Mouse (Mus musculus) layer of hippocampus, postnatal 10 days (tissue): Measurements from ENCODE around the gene Slc6a3. TPM values are rescaled to one million over a fixed set of nuclear protein-coding genes. Genes with fewer than 3 reads are reported as not detected.

ENCODE experiments used
- DNase-seq, 2 experiments: peaks; one replicate each; pipeline ENCODE4 v3.0.0; 2021; ENCODE audit warnings: low spot score in 2 of 2
- total RNA-seq, 2 experiments: library from RNA; stranded (reverse); gene quantifications; 2 replicates each; pipeline ENCODE4 v1.2.3; 2021

Gene Slc6a3
- total RNA-seq, 2 experiments from 2014 or later, result 0.30 to 0.56 TPM

DNA sequence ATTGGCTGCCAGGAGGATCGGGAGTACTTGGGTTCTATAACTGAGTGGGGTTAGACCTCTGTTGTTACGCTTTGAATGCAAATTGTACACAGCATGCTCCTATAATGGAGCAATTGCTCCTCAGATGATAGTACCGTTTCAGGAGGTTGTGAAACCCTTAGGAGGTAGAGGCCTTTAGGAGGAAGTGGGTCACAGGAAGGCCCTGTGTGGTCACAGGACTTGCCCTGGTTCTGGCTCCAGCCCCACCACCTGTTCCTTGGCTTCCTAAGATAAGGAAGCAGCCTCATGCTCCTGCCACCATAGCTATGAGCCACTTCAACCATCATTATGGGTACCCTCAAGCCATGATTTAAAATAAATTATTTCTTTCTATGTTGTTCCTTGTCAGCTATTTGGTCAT lies 54.9 kb downstream of the Slc6a3 start:
- DNase-seq, result no peak

DNA sequence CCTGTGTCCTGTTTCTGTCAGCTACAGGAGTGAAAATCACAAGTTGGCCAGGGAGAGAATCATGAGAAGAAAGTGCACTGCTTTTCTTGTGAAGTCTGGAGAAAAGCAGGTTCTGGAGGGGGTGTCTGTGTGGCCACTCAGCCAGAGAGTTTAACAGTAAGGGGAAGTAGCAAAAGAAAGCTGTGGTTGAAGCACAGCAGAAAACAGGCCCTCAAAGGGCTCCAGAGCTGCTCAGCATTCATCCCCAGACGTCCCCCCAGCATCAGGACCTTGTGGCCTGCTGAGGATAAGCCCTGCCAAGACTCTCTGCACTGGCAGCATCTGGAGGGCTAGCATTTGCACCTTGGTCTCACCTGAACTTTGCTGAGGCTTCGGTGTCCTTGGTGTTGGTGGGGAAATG lies 56.0 kb downstream of the Slc6a3 start:
- DNase-seq, result no peak

- no peak for DNase-seq
Observed at GRCm38 (mm10) chr13:73596276-73596675, 59.7 kb downstream of the Slc6a3 start.

DNA sequence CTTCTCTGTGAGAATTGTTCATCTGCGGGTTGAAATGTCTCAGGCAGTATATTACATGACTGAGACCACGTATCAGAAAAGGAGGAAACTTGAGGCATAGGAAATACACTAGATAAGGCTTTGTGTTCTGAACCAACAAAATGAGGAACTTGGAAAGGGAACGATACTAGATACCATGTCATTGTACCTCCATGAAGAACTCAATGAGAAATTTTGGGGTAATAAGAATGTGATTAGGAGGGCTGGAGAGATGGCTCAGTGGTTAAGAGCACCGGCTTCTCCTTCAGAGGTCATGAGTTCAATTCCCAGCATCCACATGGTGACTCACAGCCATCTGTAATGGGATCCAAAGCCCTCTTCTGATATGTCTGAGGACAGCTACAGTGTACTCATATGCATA lies 63.7 kb downstream of the Slc6a3 start:
- no peak for DNase-seq

GRCm38 (mm10) chr13:73603046-73603445 lies 66.5 kb downstream of the Slc6a3 start:
- no peak for DNase-seq

DNA sequence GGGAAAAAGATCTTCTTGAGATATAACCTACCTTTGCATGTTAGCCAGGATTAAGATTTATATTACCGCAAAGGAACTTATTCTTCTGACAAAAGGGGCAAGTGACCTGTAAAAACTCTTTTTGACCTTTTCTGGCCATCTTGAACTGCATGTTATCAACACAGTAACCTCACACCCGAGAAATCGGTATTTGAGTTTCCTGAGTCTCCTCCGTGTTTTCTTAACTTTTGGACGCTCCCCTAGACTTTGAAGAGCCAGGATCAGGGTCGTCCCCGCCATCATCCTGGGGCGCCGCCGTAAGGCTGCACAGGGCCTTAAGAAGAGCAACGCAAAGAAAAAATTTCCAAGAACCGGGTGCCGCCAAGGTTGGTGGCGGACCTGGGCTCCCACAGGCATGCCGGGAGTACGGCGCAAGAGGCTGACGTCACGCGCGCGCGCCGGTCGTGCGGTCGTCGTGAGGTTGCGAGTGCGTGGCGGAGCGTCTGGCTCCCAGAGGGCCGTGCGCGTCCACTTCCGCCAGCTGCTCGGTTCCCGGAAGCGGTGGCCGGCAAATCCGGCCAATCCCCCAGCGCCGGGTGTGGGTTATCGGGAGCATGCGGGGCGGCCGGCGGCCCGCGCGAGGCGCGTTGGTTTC lies 67.1 kb downstream of the Slc6a3 start, which contains the start of gene Clptm1l:
Gene Clptm1l, plus strand, starts transcription at position 485 of the 634 bp plus-strand sequence.
- peak; percentile 97 to 98 for DNase-seq

- DNase-seq, result no peak
Observed at GRCm38 (mm10) chr13:73604156-73604957, 67.8 kb downstream of the Slc6a3 start.

DNA sequence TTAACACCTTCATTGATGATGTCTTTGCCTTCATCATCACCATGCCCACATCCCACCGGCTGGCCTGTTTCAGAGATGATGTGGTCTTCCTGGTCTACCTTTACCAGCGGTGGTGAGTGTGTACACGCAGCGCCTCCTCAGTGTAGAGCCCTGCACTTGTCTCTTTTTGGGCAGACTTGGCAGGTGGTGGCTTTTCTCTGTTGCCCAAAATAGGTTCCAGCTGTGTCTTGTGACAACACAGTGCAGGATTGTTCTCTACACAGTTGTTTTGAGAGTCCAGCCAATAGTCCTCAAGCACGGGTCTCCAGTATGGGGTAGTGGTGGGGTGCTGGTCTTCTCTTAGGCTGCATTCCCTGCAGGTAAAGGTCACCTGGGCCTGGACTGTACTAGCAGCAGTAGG lies 81.9 kb downstream of the Slc6a3 start:
- no peak for DNase-seq

DNA sequence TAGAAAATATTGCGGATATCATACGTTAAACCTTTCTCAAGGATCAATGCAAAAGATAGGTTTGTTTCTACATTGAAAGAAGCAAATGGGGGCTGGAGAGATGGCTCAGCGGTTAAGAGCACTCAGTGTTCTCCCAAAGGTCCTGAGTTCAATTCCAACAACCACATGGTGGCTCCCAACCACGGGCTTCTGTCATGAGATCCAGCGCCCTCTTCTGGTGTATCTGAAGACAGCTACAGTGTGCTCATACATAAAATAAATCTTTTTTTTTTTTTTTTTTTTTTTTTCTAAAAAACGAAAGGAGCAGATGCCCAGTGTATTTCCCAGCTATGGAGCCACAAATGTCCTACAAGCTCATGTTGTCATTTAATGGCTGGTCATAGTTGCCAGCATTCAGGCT lies 84.1 kb downstream of the Slc6a3 start:
- no peak for DNase-seq

DNA sequence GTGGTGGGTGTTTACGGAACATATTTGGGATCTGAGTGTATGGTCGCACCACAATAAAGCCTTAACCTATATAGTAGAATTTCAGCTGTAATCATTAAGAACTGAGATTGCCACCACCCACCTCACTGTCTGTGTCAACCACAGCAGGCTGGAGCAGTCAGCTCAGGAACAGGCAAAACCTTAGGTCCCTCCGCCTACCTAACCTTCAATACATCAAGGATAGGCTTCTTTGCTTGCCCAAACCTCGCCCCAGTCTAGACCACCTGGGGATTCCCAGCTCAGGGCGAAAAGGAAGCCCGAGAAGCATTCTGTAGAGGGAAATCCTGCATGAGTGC lies 89.8 kb downstream of the Slc6a3 start:
- no peak for DNase-seq

DNA sequence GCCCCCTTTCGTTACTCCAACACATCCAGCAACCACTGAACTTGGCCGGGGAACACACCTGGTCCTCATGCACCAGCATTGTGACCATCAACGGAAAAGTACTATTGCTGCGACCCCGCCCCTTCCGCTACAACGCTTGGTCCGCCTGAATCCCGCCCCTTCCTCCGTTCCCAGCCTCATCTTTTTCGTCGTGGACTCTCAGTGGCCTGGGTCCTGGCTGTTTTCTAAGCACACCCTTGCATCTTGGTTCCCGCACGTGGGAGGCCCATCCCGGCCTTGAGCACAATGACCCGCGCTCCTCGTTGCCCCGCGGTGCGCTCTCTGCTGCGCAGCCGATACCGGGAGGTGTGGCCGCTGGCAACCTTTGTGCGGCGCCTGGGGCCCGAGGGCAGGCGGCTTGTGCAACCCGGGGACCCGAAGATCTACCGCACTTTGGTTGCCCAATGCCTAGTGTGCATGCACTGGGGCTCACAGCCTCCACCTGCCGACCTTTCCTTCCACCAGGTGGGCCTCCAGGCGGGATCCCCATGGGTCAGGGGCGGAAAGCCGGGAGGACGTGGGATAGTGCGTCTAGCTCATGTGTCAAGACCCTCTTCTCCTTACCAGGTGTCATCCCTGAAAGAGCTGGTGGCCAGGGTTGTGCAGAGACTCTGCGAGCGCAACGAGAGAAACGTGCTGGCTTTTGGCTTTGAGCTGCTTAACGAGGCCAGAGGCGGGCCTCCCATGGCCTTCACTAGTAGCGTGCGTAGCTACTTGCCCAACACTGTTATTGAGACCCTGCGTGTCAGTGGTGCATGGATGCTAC lies 90.4 kb downstream of the Slc6a3 start, which contains the start of gene Tert:
Gene Tert, plus strand, starts transcription at position 167 of the 805 bp plus-strand sequence.
- DNase-seq, result peak; percentile 36 to 61

Other genes starting within 250 kb of the Slc6a3 start
- gene Mrpl36, start 208.2 kb upstream of the Slc6a3 start, total RNA-seq, result 10 to 100 TPM; 33.0 to 35.5 TPM
- gene Ndufs6, start 208.2 kb upstream of the Slc6a3 start, total RNA-seq, result 100 to 1,000 TPM; 175 to 197 TPM
- 10 to 100 TPM; 75.5 to 77.8 TPM for gene Lpcat1, start 69.5 kb upstream of the Slc6a3 start, total RNA-seq
- 100 to 1,000 TPM; 111 to 127 TPM for gene Clptm1l, start 67.3 kb downstream of the Slc6a3 start, total RNA-seq
- gene Tert, start 90.2 kb downstream of the Slc6a3 start, total RNA-seq, result 1 to 10 TPM; 4.8 to 5.6 TPM
- not detected for gene Slc6a18, start 141.3 kb downstream of the Slc6a3 start, total RNA-seq
- gene Slc6a19, start 168.1 kb downstream of the Slc6a3 start, total RNA-seq, result under 1 TPM; 0.14 to 0.16 TPM
- gene Slc12a7, start 196.3 kb downstream of the Slc6a3 start, total RNA-seq, result 10 to 100 TPM in 1 of 2 experiments, 1 to 10 TPM in 1; 9.0 to 10.4 TPM